Mouse (Mus musculus) MEL (cell line): ENCODE data around the gene Ltbp3. TPM values are rescaled to one million over a fixed set of nuclear protein-coding genes. Genes with fewer than 3 reads are reported as not detected.

Experiments
- DNase-seq: peaks from one replicate; pipeline ENCODE4 v3.0.0; 2011; ENCODE audit warnings: low read depth, low spot score
- H3K27ac ChIP-seq: 2 replicates; pipeline ENCODE4 v1.5.1; 2012; ENCODE audit warnings: low read depth, mild to moderate bottlenecking, control low read depth, low read length, moderate library complexity; ENCODE audit not compliant: control insufficient read depth
- H3K27me3 ChIP-seq, 2 experiments: fragments of 150-350 bp in 1 of 2; sonication (generic) in 1 of 2; 2 replicates each; pipeline ENCODE4 v1.6.1; 2012; ENCODE audit warnings: low read length in 2 of 2, mild to moderate bottlenecking in 2 of 2, improper control_type of control experiment in 1 of 2, moderate library complexity in 1 of 2; ENCODE audit not compliant: insufficient read depth in 2 of 2, control insufficient read depth in 1 of 2
- H3K36me3 ChIP-seq, 2 experiments: 2 replicates each; pipeline ENCODE4 v1.6.1; 2012 to 2014; ENCODE audit warnings: low read length in 2 of 2, improper control_type of control experiment in 1 of 2, inconsistent platforms in 1 of 2, mild to moderate bottlenecking in 1 of 2; ENCODE audit not compliant: insufficient read depth in 2 of 2, control insufficient read depth in 1 of 2
- H3K4me1 ChIP-seq, 2 experiments: fragments of 150-350 bp in 1 of 2; sonication (generic) in 1 of 2; 2 replicates each; pipeline ENCODE4 v1.6.1; 2012; ENCODE audit warnings: low read length in 2 of 2, improper control_type of control experiment in 1 of 2, mild to moderate bottlenecking in 1 of 2; ENCODE audit not compliant: insufficient read depth in 2 of 2, control insufficient read depth in 1 of 2
- H3K4me3 ChIP-seq, 2 experiments: fragments of 150-350 bp in 1 of 2; sonication (generic) in 1 of 2; 2 replicates each; pipeline ENCODE4 v1.5.1; 2012; ENCODE audit warnings: low read depth in 2 of 2, low read length in 2 of 2, mild to moderate bottlenecking in 2 of 2, moderate library complexity in 2 of 2, control low read depth in 1 of 2, improper control_type of control experiment in 1 of 2; ENCODE audit not compliant: control insufficient read depth in 1 of 2, insufficient read depth in 1 of 2
- H3K79me2 ChIP-seq: 2 replicates; pipeline ENCODE4 v1.6.1; 2012; ENCODE audit warnings: mild to moderate bottlenecking, low read length, moderate library complexity; ENCODE audit not compliant: control insufficient read depth, poor library complexity, insufficient read depth
- H3K9ac ChIP-seq: 2 replicates; pipeline ENCODE4 v1.6.1; 2012; ENCODE audit warnings: low read depth, mild to moderate bottlenecking, control low read depth, low read length, moderate library complexity; ENCODE audit not compliant: control insufficient read depth, poor library complexity, severe bottlenecking
- H3K9me3 ChIP-seq: fragments of 150-350 bp; sonication (generic); replicated peaks from 2 replicates; pipeline ENCODE4 v1.6.1; 2012; ENCODE audit warnings: mild to moderate bottlenecking, low read length, improper control_type of control experiment, moderate library complexity; ENCODE audit not compliant: insufficient read depth
- BHLHE40 ChIP-seq: IDR thresholded peaks from 2 replicates; pipeline ENCODE4 v1.6.1; 2012; ENCODE audit warnings: low read depth, mild to moderate bottlenecking, inconsistent platforms, low read length, improper control_type of control experiment, borderline replicate concordance
- CHD1 ChIP-seq: IDR thresholded peaks from 2 replicates; pipeline ENCODE4 v1.6.1; 2012; ENCODE audit warnings: low read depth, mild to moderate bottlenecking, inconsistent platforms, low read length, improper control_type of control experiment
- CHD2 ChIP-seq: IDR thresholded peaks from 2 replicates; pipeline ENCODE4 v1.6.1; 2011; ENCODE audit warnings: low read length, improper control_type of control experiment
- ETS1 ChIP-seq: IDR thresholded peaks from 2 replicates; pipeline ENCODE4 v1.6.1; 2012; ENCODE audit warnings: low read depth, mild to moderate bottlenecking, inconsistent platforms, low read length, improper control_type of control experiment, moderate library complexity
- GABPA ChIP-seq: IDR thresholded peaks from 2 replicates; pipeline ENCODE4 v1.6.1; 2012; ENCODE audit warnings: low read depth, mild to moderate bottlenecking, inconsistent platforms, low read length, improper control_type of control experiment, moderate library complexity
- GATA1 ChIP-seq: IDR thresholded peaks from 2 replicates; pipeline ENCODE4 v1.6.1; 2011; ENCODE audit warnings: low read depth, low read length, improper control_type of control experiment
- JUND ChIP-seq: IDR thresholded peaks from 2 replicates; pipeline ENCODE4 v1.6.1; 2011; ENCODE audit warnings: low read depth, mild to moderate bottlenecking, improper control_type of control experiment, low read length
- KAT2A ChIP-seq: conservative IDR thresholded peaks from 2 replicates; pipeline ENCODE4 v1.6.1; 2012; ENCODE audit warnings: low read depth, low read length, improper control_type of control experiment, inconsistent platforms
- MAFK ChIP-seq: IDR thresholded peaks from 2 replicates; pipeline ENCODE4 v1.6.1; 2011; ENCODE audit warnings: low read depth, mild to moderate bottlenecking, low read length, improper control_type of control experiment, borderline replicate concordance
- MAZ ChIP-seq: IDR thresholded peaks from 2 replicates; pipeline ENCODE4 v1.6.1; 2012; ENCODE audit warnings: low read depth, mild to moderate bottlenecking, inconsistent platforms, low read length, improper control_type of control experiment
- MEF2A ChIP-seq: IDR thresholded peaks from 2 replicates; pipeline ENCODE4 v1.6.1; 2014; ENCODE audit warnings: low read depth, mild to moderate bottlenecking, inconsistent platforms, low read length, improper control_type of control experiment; ENCODE audit not compliant: poor library complexity, insufficient replicate concordance, severe bottlenecking; ENCODE audit errors: extremely low read depth
- MXI1 ChIP-seq: IDR thresholded peaks from 2 replicates; pipeline ENCODE4 v1.6.1; 2011; ENCODE audit warnings: mild to moderate bottlenecking, low read depth, low read length, improper control_type of control experiment
- MYB ChIP-seq: IDR thresholded peaks from 2 replicates; pipeline ENCODE4 v1.6.1; 2011; ENCODE audit warnings: mild to moderate bottlenecking, low read depth, low read length, improper control_type of control experiment
- MYC ChIP-seq: IDR thresholded peaks from 2 replicates; pipeline ENCODE4 v1.6.1; 2011; ENCODE audit warnings: low read depth, mild to moderate bottlenecking, low read length, improper control_type of control experiment, moderate library complexity
- NELFE ChIP-seq: IDR thresholded peaks from 2 replicates; pipeline ENCODE4 v1.6.1; 2011; ENCODE audit warnings: low read depth, low read length, improper control_type of control experiment
- NRF1 ChIP-seq: IDR thresholded peaks from 2 replicates; pipeline ENCODE4 v1.6.1; 2014; ENCODE audit warnings: low read depth, mild to moderate bottlenecking, inconsistent platforms, low read length, improper control_type of control experiment, moderate library complexity; ENCODE audit not compliant: poor library complexity, insufficient read depth, severe bottlenecking
- POLR2AphosphoS2 ChIP-seq: IDR thresholded peaks from 2 replicates; pipeline ENCODE4 v1.6.1; 2011; ENCODE audit warnings: low read length, improper control_type of control experiment
- RCOR1 ChIP-seq: IDR thresholded peaks from 2 replicates; pipeline ENCODE4 v1.6.1; 2012; ENCODE audit warnings: low read depth, mild to moderate bottlenecking, inconsistent platforms, low read length, improper control_type of control experiment
- SIN3A ChIP-seq: IDR thresholded peaks from 2 replicates; pipeline ENCODE4 v1.6.1; 2012; ENCODE audit warnings: low read length, improper control_type of control experiment, inconsistent platforms
- SMC3 ChIP-seq: IDR thresholded peaks from 2 replicates; pipeline ENCODE4 v1.6.1; 2011; ENCODE audit warnings: low read depth, low read length, improper control_type of control experiment
- TBP ChIP-seq: IDR thresholded peaks from 2 replicates; pipeline ENCODE4 v1.8.0; 2011; ENCODE audit warnings: low read depth, low read length, improper control_type of control experiment
- TCF12 ChIP-seq: IDR thresholded peaks from 2 replicates; pipeline ENCODE4 v1.6.1; 2014; ENCODE audit warnings: low read depth, mild to moderate bottlenecking, inconsistent platforms, low read length, improper control_type of control experiment, moderate library complexity
- USF1 ChIP-seq: IDR thresholded peaks from 2 replicates; pipeline ENCODE4 v1.6.1; 2014; ENCODE audit warnings: low read depth, mild to moderate bottlenecking, inconsistent platforms, low read length, improper control_type of control experiment, moderate library complexity
- ZKSCAN1 ChIP-seq: IDR thresholded peaks from 2 replicates; pipeline ENCODE4 v1.6.1; 2012; ENCODE audit warnings: low read depth, mild to moderate bottlenecking, inconsistent platforms, low read length, improper control_type of control experiment, moderate library complexity
- ZMIZ1 ChIP-seq: IDR thresholded peaks from 2 replicates; pipeline ENCODE4 v1.6.1; 2012; ENCODE audit warnings: low read depth, mild to moderate bottlenecking, inconsistent platforms, low read length, improper control_type of control experiment, moderate library complexity
- ZNF384 ChIP-seq: IDR thresholded peaks from 2 replicates; pipeline ENCODE4 v1.6.1; 2012; ENCODE audit warnings: low read depth, mild to moderate bottlenecking, inconsistent platforms, low read length, improper control_type of control experiment
- polyA plus RNA-seq, 2 experiments: library from polyadenylated mRNA; stranded (reverse) in 1 of 2; unstranded in 1 of 2; fragments of >175 nt in 1 of 2; fragments of >200 nt in 1 of 2; gene quantifications; 2 replicates each; pipeline versions ENCODE4 v1.2.1 to v1.2.4; 2012; ENCODE audit warnings: low replicate concordance in 2 of 2, low read depth in 1 of 2; ENCODE audit not compliant: insufficient read length in 2 of 2, insufficient read depth in 1 of 2, missing spikeins in 1 of 2
- total RNA-seq: library from RNA; depleted of rRNA; stranded (reverse); fragments of 300-350 nt; gene quantifications from 2 replicates; pipeline ENCODE4 v1.2.3, GENCODE M21; 2012

Gene Ltbp3
- total and polyA plus RNA-seq, 3 experiments = 0.39 TPM; not detected in 2

GRCm38 (mm10) chr19:5803881-5804279 lies 63.2 kb downstream of the Ltbp3 start:
- Histone ChIP-seq H3K36me3 (peaks cover 0 to 12% of the 10 kb centered on the region in 2 experiments; a peak in 2 of 4 replicates), H3K27me3 (no peaks in the 10 kb centered on the region), H3K9me3 (no peaks in the 10 kb centered on the region)
- no peak for DNase-seq
- no peak for TF ChIP-seq CHD1
- no peak for TF ChIP-seq USF1
- TF ChIP-seq MYB = no peak
- TF ChIP-seq TBP = no peak
- TF ChIP-seq MXI1 = peak; percentile 61; the same call in 1 of the 2 replicates
- no peak for TF ChIP-seq ETS1
- TF ChIP-seq GATA1 = no peak
- peak; percentile 61; the same call in 1 of the 2 replicates for TF ChIP-seq MAZ
- peak; percentile 65; the same call in 1 of the 2 replicates for TF ChIP-seq ZMIZ1
- no peak; the same call in 1 of the 2 replicates for TF ChIP-seq SIN3A
- TF ChIP-seq TCF12 = no peak; the same call in 1 of the 2 replicates
- TF ChIP-seq GABPA = no peak
- TF ChIP-seq KAT2A = no peak
- TF ChIP-seq BHLHE40 = no peak
- TF ChIP-seq JUND = no peak
- TF ChIP-seq ZKSCAN1 = no peak
- TF ChIP-seq MEF2A = no peak
- TF ChIP-seq NRF1 = no peak
- TF ChIP-seq ZNF384 = no peak
- 0 out of 2 replicates have a peak, but pooled peaks have one; percentile 8 for TF ChIP-seq MYC
- TF ChIP-seq RCOR1 = no peak
- no peak for TF ChIP-seq CHD2
- no peak for TF ChIP-seq NELFE
- no peak for TF ChIP-seq SMC3
- no peak; the same call in 1 of the 2 replicates for TF ChIP-seq POLR2AphosphoS2
- TF ChIP-seq MAFK = no peak
- TF ChIP-seq, all 39 proteins: peak for 4
- Histone ChIP-seq H3K79me2 (peaks cover 38% of the 10 kb centered on the region), H3K4me3 (peak overlapping the region; percentile 39 to 64), H3K9ac (peak overlapping the region; percentile 91), H3K27ac (peak overlapping the region; percentile 92), H3K4me1 (peaks cover 0 to 28% of the 10 kb centered on the region in 2 experiments; a peak in 3 of 4 replicates)
